Mouse (Mus musculus): ENCODE results near the gene Tmem60. TPM values are rescaled to one million over a fixed set of nuclear protein-coding genes. Genes with fewer than 3 reads are reported as not detected.

Tmem60 gene
- polyA plus RNA-seq, 1 experiment from 2014 or later, result 51.6 TPM

- Histone ChIP-seq H3K4me1 (ENCODE audit: control insufficient read depth, insufficient read depth, low read length) (no peaks in the 10 kb centered on the region), H3K9ac (ENCODE audit: low read length) (no peak overlapping the region), H3K4me2 (ENCODE audit: low read depth, low read length) (no peak overlapping the region), H3K4me3 (ENCODE audit: low read length) (no peak overlapping the region), H3K36me3 (ENCODE audit: control insufficient read depth, insufficient read depth) (peaks cover 2% of the 10 kb centered on the region; the same call in 1 of the 2 replicates), H3K27me3 (ENCODE audit: control insufficient read depth, insufficient read depth, low read length) (no peaks in the 10 kb centered on the region), H3K9me3 (replicated peaks; ENCODE audit: control insufficient read depth, low read length) (0 out of 2 replicates have a peak, but pooled peaks cover 2% of the 10 kb centered on the region), H3K27ac (ENCODE audit: low read length) (no peak overlapping the region)
- no peak; the same call in 1 of the 2 replicates for ATAC-seq (replicated peaks; ENCODE audit: extremely low read depth, insufficient read depth, low FRiP score)
- 94% methylated on average over 2 of the region's 2 CpGs for WGBS
These were observed 20.1 kb upstream of the Tmem60 start for GRCm38 (mm10) chr5:20861901-20862300.

GRCm38 (mm10) chr5:20864216-20864969, 17.6 kb upstream of the Tmem60 start:
- Histone ChIP-seq H3K4me3 (ENCODE audit: low read length) (no peak overlapping the region), H3K36me3 (ENCODE audit: control insufficient read depth, insufficient read depth) (peaks cover under 1% of the 10 kb centered on the region; the same call in 1 of the 2 replicates), H3K27ac (ENCODE audit: low read length) (no peak overlapping the region), H3K9ac (ENCODE audit: low read length) (no peak overlapping the region), H3K27me3 (ENCODE audit: control insufficient read depth, insufficient read depth, low read length) (no peaks in the 10 kb centered on the region), H3K4me2 (ENCODE audit: low read depth, low read length) (no peak overlapping the region), H3K9me3 (replicated peaks; ENCODE audit: control insufficient read depth, low read length) (0 out of 2 replicates have a peak, but pooled peaks cover under 1% of the 10 kb centered on the region), H3K4me1 (ENCODE audit: control insufficient read depth, insufficient read depth, low read length) (no peaks in the 10 kb centered on the region)
- 73% methylated on average over 4 of the region's 4 CpGs for WGBS
- no peak for ATAC-seq (replicated peaks; ENCODE audit: extremely low read depth, insufficient read depth, low FRiP score)

- ATAC-seq (replicated peaks; ENCODE audit: extremely low read depth, insufficient read depth, low FRiP score), result no peak
- Histone ChIP-seq H3K4me1 (ENCODE audit: control insufficient read depth, insufficient read depth, low read length) (no peaks in the 10 kb centered on the region), H3K27me3 (ENCODE audit: control insufficient read depth, insufficient read depth, low read length) (no peaks in the 10 kb centered on the region), H3K9me3 (replicated peaks; ENCODE audit: control insufficient read depth, low read length) (no peaks in the 10 kb centered on the region), H3K36me3 (ENCODE audit: control insufficient read depth, insufficient read depth) (no peaks in the 10 kb centered on the region), H3K4me3 (ENCODE audit: low read length) (no peak overlapping the region), H3K27ac (ENCODE audit: low read length) (no peak overlapping the region), H3K9ac (ENCODE audit: low read length) (no peak overlapping the region), H3K4me2 (ENCODE audit: low read depth, low read length) (no peak overlapping the region)
- 88% methylated on average over 2 of the region's 2 CpGs for WGBS
These were observed 16.7 kb upstream of the Tmem60 start for GRCm38 (mm10) chr5:20865193-20865755.

GRCm38 (mm10) chr5:20873146-20873545, 8.8 kb upstream of the Tmem60 start:
- Histone ChIP-seq H3K36me3 (ENCODE audit: control insufficient read depth, insufficient read depth) (peaks cover 2% of the 10 kb centered on the region; the same call in 1 of the 2 replicates), H3K27ac (ENCODE audit: low read length) (no peak overlapping the region)

GRCm38 (mm10) chr5:20876934-20877426, 5.0 kb upstream of the Tmem60 start:
- no peak for ATAC-seq (replicated peaks; ENCODE audit: extremely low read depth, insufficient read depth, low FRiP score)
- WGBS, result 51% methylated on average over 1 of the region's 1 CpGs
- H3K4me2 ChIP-seq (ENCODE audit: low read depth, low read length), result no peak overlapping the region
- no peaks in the 10 kb centered on the region for H3K27me3 ChIP-seq (ENCODE audit: control insufficient read depth, insufficient read depth, low read length)
- H3K27ac ChIP-seq (ENCODE audit: low read length), result 0 out of 2 replicates have a peak overlapping the region, but pooled peaks have one; percentile 10
- H3K4me1 ChIP-seq (ENCODE audit: control insufficient read depth, insufficient read depth, low read length), result peaks cover 21% of the 10 kb centered on the region
- H3K9me3 ChIP-seq (replicated peaks; ENCODE audit: control insufficient read depth, low read length), result no peaks in the 10 kb centered on the region
- H3K4me3 ChIP-seq (ENCODE audit: low read length), result no peak overlapping the region
- H3K9ac ChIP-seq (ENCODE audit: low read length), result no peak overlapping the region
- H3K36me3 ChIP-seq (ENCODE audit: control insufficient read depth, insufficient read depth), result no peaks in the 10 kb centered on the region

More at GRCm38 (mm10) chr5:20873146-20873545, 8.8 kb upstream of the Tmem60 start:
- Histone ChIP-seq H3K27me3 (ENCODE audit: control insufficient read depth, insufficient read depth, low read length) (no peaks in the 10 kb centered on the region), H3K9me3 (replicated peaks; ENCODE audit: control insufficient read depth, low read length) (no peaks in the 10 kb centered on the region), H3K9ac (ENCODE audit: low read length) (no peak overlapping the region), H3K4me3 (ENCODE audit: low read length) (no peak overlapping the region), H3K4me1 (ENCODE audit: control insufficient read depth, insufficient read depth, low read length) (peaks cover 12% of the 10 kb centered on the region), H3K4me2 (ENCODE audit: low read depth, low read length) (no peak overlapping the region)
- WGBS, result 91% methylated on average over 1 of the region's 1 CpGs
- no peak for ATAC-seq (replicated peaks; ENCODE audit: extremely low read depth, insufficient read depth, low FRiP score)

- Histone ChIP-seq H3K27ac (ENCODE audit: low read length) (peak overlapping the region; percentile 83), H3K4me2 (ENCODE audit: low read depth, low read length) (peak overlapping the region; percentile 63), H3K4me1 (ENCODE audit: control insufficient read depth, insufficient read depth, low read length) (peaks cover 30% of the 10 kb centered on the region), H3K36me3 (ENCODE audit: control insufficient read depth, insufficient read depth) (peaks cover under 1% of the 10 kb centered on the region; the same call in 1 of the 2 replicates), H3K9me3 (replicated peaks; ENCODE audit: control insufficient read depth, low read length) (no peaks in the 10 kb centered on the region), H3K27me3 (ENCODE audit: control insufficient read depth, insufficient read depth, low read length) (no peaks in the 10 kb centered on the region), H3K9ac (ENCODE audit: low read length) (peak overlapping the region; percentile 95), H3K4me3 (ENCODE audit: low read length) (peak overlapping the region; percentile 91)
- no peak for ATAC-seq (replicated peaks; ENCODE audit: extremely low read depth, insufficient read depth, low FRiP score)
- 26% methylated on average over 2 of the region's 2 CpGs for WGBS
These were observed 1.6 kb upstream of the Tmem60 start for GRCm38 (mm10) chr5:20880386-20880785.

- Histone ChIP-seq H3K4me1 (ENCODE audit: control insufficient read depth, insufficient read depth, low read length) (peaks cover 30% of the 10 kb centered on the region), H3K4me2 (ENCODE audit: low read depth, low read length) (peak overlapping the region; percentile 63), H3K36me3 (ENCODE audit: control insufficient read depth, insufficient read depth) (peaks cover 6% of the 10 kb centered on the region; the same call in 1 of the 2 replicates), H3K9ac (ENCODE audit: low read length) (peak overlapping the region; percentile 95), H3K4me3 (ENCODE audit: low read length) (peak overlapping the region; percentile 91), H3K9me3 (replicated peaks; ENCODE audit: control insufficient read depth, low read length) (0 out of 2 replicates have a peak, but pooled peaks cover 2% of the 10 kb centered on the region), H3K27me3 (ENCODE audit: control insufficient read depth, insufficient read depth, low read length) (no peaks in the 10 kb centered on the region), H3K27ac (ENCODE audit: low read length) (peak overlapping the region; percentile 97)
- ATAC-seq (replicated peaks; ENCODE audit: extremely low read depth, insufficient read depth, low FRiP score), result no peak; the same call in none of the 2 replicates
- WGBS, result under 1% methylated on average over 64 of the region's 64 CpGs
These were observed 905 bp upstream of the Tmem60 start for GRCm38 (mm10) chr5:20880797-20881775.

- H3K27ac ChIP-seq (ENCODE audit: low read length), result no peak overlapping the region
- no peaks in the 10 kb centered on the region for H3K27me3 ChIP-seq (ENCODE audit: control insufficient read depth, insufficient read depth, low read length)
- peaks cover 17% of the 10 kb centered on the region for H3K4me1 ChIP-seq (ENCODE audit: control insufficient read depth, insufficient read depth, low read length)
- 0 out of 2 replicates have a peak overlapping the region, but pooled peaks have one; percentile 3 for H3K9ac ChIP-seq (ENCODE audit: low read length)
- 73% methylated on average over 4 of the region's 4 CpGs for WGBS
- no peak for ATAC-seq (replicated peaks; ENCODE audit: extremely low read depth, insufficient read depth, low FRiP score)
- 0 out of 2 replicates have a peak, but pooled peaks cover 2% of the 10 kb centered on the region for H3K9me3 ChIP-seq (replicated peaks; ENCODE audit: control insufficient read depth, low read length)
- peaks cover 9% of the 10 kb centered on the region for H3K36me3 ChIP-seq (ENCODE audit: control insufficient read depth, insufficient read depth)
- peak overlapping the region; percentile 73 for H3K4me2 ChIP-seq (ENCODE audit: low read depth, low read length)
- H3K4me3 ChIP-seq (ENCODE audit: low read length), result no peak overlapping the region
These were observed 2.1 kb downstream of the Tmem60 start for GRCm38 (mm10) chr5:20884036-20884620.
